Mouse (Mus musculus) stomach, postnatal 0 days (tissue): Measurements from ENCODE around the gene Nup88.

Source experiments
- CTCF ChIP-seq: IDR thresholded peaks from 2 replicates; pipeline ENCODE4 v1.5.1; 2016; ENCODE audit warnings: antibody characterized with exemption, low read depth, mild to moderate bottlenecking, moderate library complexity
- EP300 ChIP-seq: optimal IDR thresholded peaks from 2 replicates; pipeline ENCODE3; 2016; ENCODE audit warnings: antibody characterized with exemption

DNA sequence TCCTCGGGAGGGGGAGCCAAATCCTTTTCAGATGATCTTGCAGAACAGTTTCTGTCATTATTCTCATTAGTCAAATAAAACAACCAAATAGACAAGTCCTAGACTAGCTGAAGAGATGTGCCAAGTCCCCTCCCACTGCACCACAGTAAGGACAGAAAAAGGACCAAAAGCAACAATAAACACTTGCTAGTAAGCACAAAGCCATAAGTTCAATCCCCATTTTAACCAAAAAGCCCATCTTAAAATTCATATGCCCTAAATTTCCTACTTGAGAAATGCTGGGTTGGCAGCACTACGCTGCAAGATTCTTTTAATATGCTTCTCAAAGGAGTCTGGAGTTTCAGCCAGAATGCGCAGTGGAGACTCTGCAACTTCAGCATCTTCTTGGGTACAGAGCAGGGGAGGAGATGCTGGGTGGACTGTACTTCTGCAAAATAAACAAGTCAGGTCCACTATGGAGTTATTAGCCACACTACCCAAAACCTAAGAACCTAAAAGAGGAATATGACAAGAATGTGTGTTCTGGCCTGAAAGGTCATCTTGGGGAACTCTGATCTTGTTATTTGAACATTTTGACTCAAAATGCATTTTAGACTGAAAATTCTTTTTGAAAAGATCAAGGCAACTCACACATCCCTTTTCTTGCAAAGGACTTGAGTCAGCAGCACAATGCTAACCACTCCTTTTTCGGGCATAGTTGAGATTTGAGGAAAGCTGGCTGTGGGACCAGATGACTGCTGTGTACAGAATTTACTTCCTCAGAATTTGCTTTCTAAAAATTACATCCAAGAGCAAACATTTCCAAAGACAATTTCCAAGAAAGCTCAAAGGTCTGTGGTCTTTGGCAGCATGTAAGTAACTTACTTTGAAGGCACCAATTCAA, 24.6 kb downstream of the Nup88 start:
- no peak for TF ChIP-seq CTCF
- TF ChIP-seq EP300 = no peak
